Mouse (Mus musculus): ENCODE measurements at regions not wholly inside any gene's neighbourhood (a gene's known extent, or its start where the extent isn't known, plus 50 kb on each side); places are given as distances from the start of the nearest gene placed in this dataset.

- ATAC-seq (ENCODE audit: low read depth) (no peak), DNase-seq (no peak)
- H3K36me3 ChIP-seq: no peaks in the 10 kb centered on the region
These were observed 54.9 kb downstream of the Cyp2d40 start for GRCm38 (mm10) chr15:82709041-82709440.

GRCm38 (mm10) chr15:82707906-82708305 is 56.1 kb downstream of the Cyp2d40 start:
- WGBS (ENCODE audit: insufficient replicate concordance): 81% methylated on average over 1 of the region's 1 CpGs

More at GRCm38 (mm10) chr15:82709041-82709440, 54.9 kb downstream of the Cyp2d40 start:
- H3K4me2 ChIP-seq: no peak overlapping the region
- no peaks in the 10 kb centered on the region for H3K9me3 ChIP-seq (replicated peaks)
- H3K4me1 ChIP-seq (replicated peaks): 0 out of 2 replicates have a peak, but pooled peaks cover 2% of the 10 kb centered on the region
- no peaks in the 10 kb centered on the region for H3K27me3 ChIP-seq
- H3K4me3 ChIP-seq (replicated peaks): no peak overlapping the region
- no peak overlapping the region for H3K9ac ChIP-seq
- WGBS (ENCODE audit: insufficient replicate concordance): 53% methylated on average over 4 of the region's 4 CpGs
- no peak overlapping the region for H3K27ac ChIP-seq

GRCm38 (mm10) chr15:82707221-82707620 is 56.8 kb downstream of the Cyp2d40 start:
- no peak overlapping the region for H3K9ac ChIP-seq
- DNase-seq (no peak), ATAC-seq (ENCODE audit: low read depth) (no peak)
- H3K36me3 ChIP-seq: no peaks in the 10 kb centered on the region
- H3K27ac ChIP-seq: no peak overlapping the region
- WGBS (ENCODE audit: insufficient replicate concordance): 61% methylated on average over 3 of the region's 3 CpGs
- H3K9me3 ChIP-seq (replicated peaks): no peaks in the 10 kb centered on the region
- H3K4me2 ChIP-seq: no peak overlapping the region
- 0 out of 2 replicates have a peak, but pooled peaks cover 2% of the 10 kb centered on the region for H3K4me1 ChIP-seq (replicated peaks)
- H3K4me3 ChIP-seq (replicated peaks): no peak overlapping the region
- H3K27me3 ChIP-seq: no peaks in the 10 kb centered on the region

More at GRCm38 (mm10) chr15:82707906-82708305, 56.1 kb downstream of the Cyp2d40 start:
- Histone ChIP-seq H3K4me3 (replicated peaks) (no peak overlapping the region), H3K9ac (no peak overlapping the region), H3K27ac (no peak overlapping the region), H3K36me3 (no peaks in the 10 kb centered on the region), H3K4me2 (no peak overlapping the region), H3K9me3 (replicated peaks) (no peaks in the 10 kb centered on the region), H3K27me3 (no peaks in the 10 kb centered on the region), H3K4me1 (replicated peaks) (0 out of 2 replicates have a peak, but pooled peaks cover 2% of the 10 kb centered on the region)
- ATAC-seq (ENCODE audit: low read depth): no peak
- no peak for DNase-seq

GRCm38 (mm10) chr15:82706647-82707046 is 57.3 kb downstream of the Cyp2d40 start:
- Histone ChIP-seq H3K4me1 (replicated peaks) (0 out of 2 replicates have a peak, but pooled peaks cover 2% of the 10 kb centered on the region), H3K4me3 (replicated peaks) (no peak overlapping the region), H3K9me3 (replicated peaks) (no peaks in the 10 kb centered on the region), H3K9ac (no peak overlapping the region), H3K36me3 (no peaks in the 10 kb centered on the region), H3K27ac (no peak overlapping the region), H3K27me3 (no peaks in the 10 kb centered on the region), H3K4me2 (no peak overlapping the region)
- 62% methylated on average over 2 of the region's 2 CpGs for WGBS (ENCODE audit: insufficient replicate concordance)
- DNase-seq (no peak), ATAC-seq (ENCODE audit: low read depth) (no peak)

GRCm38 (mm10) chr15:82702121-82702520 is 61.9 kb downstream of the Cyp2d40 start:
- no peaks in the 10 kb centered on the region for H3K27me3 ChIP-seq
- DNase-seq (no peak), ATAC-seq (ENCODE audit: low read depth) (no peak)
- H3K4me3 ChIP-seq (replicated peaks): no peak overlapping the region
- H3K36me3 ChIP-seq: no peaks in the 10 kb centered on the region
- no peak overlapping the region for H3K4me2 ChIP-seq
- H3K27ac ChIP-seq: no peak overlapping the region
- WGBS (ENCODE audit: insufficient replicate concordance): 61% methylated on average over 1 of the region's 1 CpGs
- H3K9me3 ChIP-seq (replicated peaks): no peaks in the 10 kb centered on the region
- no peak overlapping the region for H3K9ac ChIP-seq
- 0 out of 2 replicates have a peak, but pooled peaks cover 2% of the 10 kb centered on the region for H3K4me1 ChIP-seq (replicated peaks)

GRCm38 (mm10) chr15:82695786-82696185 is 68.2 kb downstream of the Cyp2d40 start:
- peak overlapping the region; percentile 21 for H3K27ac ChIP-seq
- H3K9ac ChIP-seq: no peak overlapping the region
- peaks cover 2% of the 10 kb centered on the region; the same call in 1 of the 2 replicates for H3K4me1 ChIP-seq (replicated peaks)
- ATAC-seq (ENCODE audit: low read depth) (no peak), DNase-seq (no peak)
- no peaks in the 10 kb centered on the region for H3K36me3 ChIP-seq
- no peak overlapping the region for H3K4me2 ChIP-seq
- no peak overlapping the region for H3K4me3 ChIP-seq (replicated peaks)
- no peaks in the 10 kb centered on the region for H3K9me3 ChIP-seq (replicated peaks)
- no peaks in the 10 kb centered on the region for H3K27me3 ChIP-seq

- no peak overlapping the region; the same call in 1 of the 2 replicates for H3K27ac ChIP-seq
- H3K4me1 ChIP-seq (replicated peaks): peaks cover 2% of the 10 kb centered on the region; the same call in 1 of the 2 replicates
These were observed 68.7 kb downstream of the Cyp2d40 start for GRCm38 (mm10) chr15:82695238-82695637.

GRCm38 (mm10) chr15:82694529-82694928 is 69.5 kb downstream of the Cyp2d40 start:
- Histone ChIP-seq H3K27ac (no peak overlapping the region), H3K4me3 (replicated peaks) (no peak overlapping the region), H3K4me2 (no peak overlapping the region), H3K9me3 (replicated peaks) (no peaks in the 10 kb centered on the region), H3K9ac (no peak overlapping the region), H3K27me3 (no peaks in the 10 kb centered on the region), H3K36me3 (no peaks in the 10 kb centered on the region), H3K4me1 (replicated peaks) (peaks cover 2% of the 10 kb centered on the region; the same call in 1 of the 2 replicates)
- ATAC-seq (ENCODE audit: low read depth) (no peak), DNase-seq (no peak)
- 38% methylated on average over 1 of the region's 1 CpGs for WGBS (ENCODE audit: insufficient replicate concordance)

More at GRCm38 (mm10) chr15:82695238-82695637, 68.7 kb downstream of the Cyp2d40 start:
- H3K4me3 ChIP-seq (replicated peaks): no peak overlapping the region
- no peak overlapping the region for H3K9ac ChIP-seq
- ATAC-seq (ENCODE audit: low read depth) (no peak; the same call in 1 of the 2 replicates), DNase-seq (no peak)
- no peaks in the 10 kb centered on the region for H3K9me3 ChIP-seq (replicated peaks)
- H3K4me2 ChIP-seq: no peak overlapping the region
- no peaks in the 10 kb centered on the region for H3K36me3 ChIP-seq
- H3K27me3 ChIP-seq: no peaks in the 10 kb centered on the region

- no peaks in the 10 kb centered on the region for H3K9me3 ChIP-seq (replicated peaks)
- H3K4me2 ChIP-seq: no peak overlapping the region
- H3K9ac ChIP-seq: no peak overlapping the region
- no peaks in the 10 kb centered on the region for H3K27me3 ChIP-seq
- no peak for ATAC-seq (ENCODE audit: low read depth)
- WGBS (ENCODE audit: insufficient replicate concordance): 37% methylated on average over 4 of the region's 4 CpGs
- no peak overlapping the region for H3K27ac ChIP-seq
- H3K4me1 ChIP-seq (replicated peaks): peaks cover 2% of the 10 kb centered on the region; the same call in 1 of the 2 replicates
- DNase-seq: no peak
- H3K36me3 ChIP-seq: no peaks in the 10 kb centered on the region
- no peak overlapping the region for H3K4me3 ChIP-seq (replicated peaks)
These were observed 71.0 kb downstream of the Cyp2d40 start for GRCm38 (mm10) chr15:82692955-82693354.
